Mouse (Mus musculus) neural tube, embryonic 14.5 days (tissue): ENCODE measurements at regions not wholly inside any gene's neighbourhood (a gene's known extent, or its start where the extent isn't known, plus 50 kb on each side); places are given as distances from the start of the nearest gene placed in this dataset.

ENCODE experiments used
- ATAC-seq: fragments of 200-750 bp; cut with Nextera tagmentation; 2 replicates; pipeline ENCODE4 v1.8.0; 2017; ENCODE audit warnings: low read depth, mild to moderate bottlenecking, moderate TSS enrichment, moderate library complexity
- H3K27ac ChIP-seq: fragments of 300-500 bp; sonication (generic); 2 replicates; pipeline ENCODE4 v1.5.1; 2014; ENCODE audit warnings: low read depth, mild to moderate bottlenecking, control low read depth, low read length, moderate library complexity, mixed read lengths
- H3K27me3 ChIP-seq: fragments of 300-500 bp; sonication (generic); 2 replicates; pipeline ENCODE4 v1.6.1; 2014; ENCODE audit warnings: low read length; ENCODE audit not compliant: control insufficient read depth, insufficient read depth
- H3K36me3 ChIP-seq: fragments of 300-500 bp; sonication (generic); 2 replicates; pipeline ENCODE4 v1.6.1; 2014; ENCODE audit warnings: low read length, mixed read lengths; ENCODE audit not compliant: control insufficient read depth, insufficient read depth
- H3K4me1 ChIP-seq: fragments of 300-500 bp; sonication (generic); 2 replicates; pipeline ENCODE4 v1.6.1; 2014; ENCODE audit warnings: low read length; ENCODE audit not compliant: control insufficient read depth, insufficient read depth
- H3K4me2 ChIP-seq: fragments of 300-500 bp; sonication (generic); 2 replicates; pipeline ENCODE4 v1.6.1; 2014; ENCODE audit warnings: mild to moderate bottlenecking, low read depth, low read length, control low read depth
- H3K4me3 ChIP-seq: fragments of 300-500 bp; sonication (generic); 2 replicates; pipeline ENCODE4 v1.5.1; 2014; ENCODE audit warnings: low read depth, low read length, control low read depth, mixed read lengths
- H3K9ac ChIP-seq: fragments of 300-500 bp; sonication (generic); replicated peaks from 2 replicates; pipeline ENCODE4 v1.6.1; 2014; ENCODE audit warnings: low read depth, mild to moderate bottlenecking, control low read depth, low read length, mixed read lengths
- H3K9me3 ChIP-seq: fragments of 300-500 bp; sonication (generic); 2 replicates; pipeline ENCODE4 v1.6.1; 2016; ENCODE audit warnings: low read length; ENCODE audit not compliant: control insufficient read depth
- WGBS: fragments of 180-500 bp; shearing (Covaris S2); extraction: QIAGEN DNeasy Blood & Tissue Kit; methylation state at CpG from one replicate; pipeline ENCODE4 v1.1.7; 2014; 5-methylcytosine and 5-hydroxymethylcytosine counted together

DNA sequence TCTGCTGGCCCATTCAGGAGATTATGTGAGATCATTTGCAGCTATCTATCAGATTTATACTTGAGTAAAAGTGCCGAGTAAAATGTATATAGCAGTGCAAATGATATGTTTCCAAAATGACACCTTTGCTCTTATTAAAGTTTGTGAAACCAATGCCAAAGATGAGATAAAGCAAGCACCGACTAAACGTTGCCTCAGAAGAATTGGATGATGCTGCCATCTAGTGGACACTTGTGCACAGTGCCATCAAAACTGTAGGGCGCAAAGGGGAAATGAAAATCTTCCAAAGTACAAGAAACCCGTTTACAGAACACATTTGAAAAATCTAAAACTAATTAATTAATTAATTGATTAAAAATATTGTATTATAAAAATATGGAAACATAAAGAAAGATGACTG is 127.2 kb downstream of the Atxn7l3b start:
- no peak overlapping the region for H3K4me3 ChIP-seq
- WGBS, result 5% methylated on average over 5 of the region's 5 CpGs
- no peak overlapping the region for H3K9ac ChIP-seq
- no peaks in the 10 kb centered on the region for H3K9me3 ChIP-seq
- peak; percentile 61; the same call in 1 of the 2 replicates for ATAC-seq
- H3K4me2 ChIP-seq, result no peak overlapping the region
- no peaks in the 10 kb centered on the region for H3K27me3 ChIP-seq
- H3K36me3 ChIP-seq, result no peaks in the 10 kb centered on the region
- H3K27ac ChIP-seq, result no peak overlapping the region
- H3K4me1 ChIP-seq, result no peaks in the 10 kb centered on the region

DNA sequence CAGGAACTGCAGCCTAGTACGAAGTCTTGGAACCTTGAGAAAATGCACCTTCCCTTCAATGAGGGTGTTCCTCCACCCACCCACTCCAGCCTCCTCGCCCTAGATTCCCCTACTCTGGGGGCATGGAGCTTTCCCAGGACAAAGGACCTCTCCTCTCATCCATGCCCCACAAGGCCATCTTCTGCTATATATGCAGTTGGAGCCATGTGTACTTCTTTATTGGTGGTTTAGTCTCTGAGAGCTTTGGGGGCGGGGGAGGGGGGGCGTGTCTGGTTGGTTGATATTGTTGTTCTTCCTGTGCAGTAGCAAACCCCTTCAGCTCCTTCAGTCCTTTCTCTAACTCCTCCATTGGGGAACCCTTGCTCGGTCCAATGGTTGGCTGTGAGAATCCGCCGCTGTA is 130.2 kb downstream of the Atxn7l3b start:
- Histone ChIP-seq H3K9ac (no peak overlapping the region), H3K4me2 (no peak overlapping the region), H3K4me3 (no peak overlapping the region), H3K4me1 (no peaks in the 10 kb centered on the region), H3K27ac (no peak overlapping the region), H3K36me3 (no peaks in the 10 kb centered on the region), H3K27me3 (no peaks in the 10 kb centered on the region), H3K9me3 (no peaks in the 10 kb centered on the region)
- 70% methylated on average over 7 of the region's 7 CpGs for WGBS
- ATAC-seq, result no peak

DNA sequence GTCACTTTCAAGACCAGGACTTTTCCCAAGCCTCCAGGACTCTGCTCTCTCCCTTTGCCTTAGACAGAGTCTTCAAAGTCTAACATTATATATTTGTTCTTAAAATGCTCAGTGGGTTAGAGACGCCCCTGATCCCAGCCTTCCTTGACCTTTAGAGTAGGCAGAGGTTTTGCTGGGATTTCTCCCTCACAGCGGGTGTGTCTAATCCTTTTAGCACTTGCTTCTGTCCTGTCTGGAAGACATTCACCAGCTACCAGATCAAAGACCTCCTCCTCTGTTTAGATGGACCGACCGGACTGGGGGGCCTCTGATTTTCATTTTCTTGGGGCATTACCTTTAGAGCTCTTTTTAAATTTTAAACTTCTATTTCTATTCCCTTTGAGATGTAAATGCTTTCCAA is 130.7 kb downstream of the Atxn7l3b start:
- Histone ChIP-seq H3K27ac (no peak overlapping the region), H3K9me3 (no peaks in the 10 kb centered on the region), H3K4me1 (no peaks in the 10 kb centered on the region), H3K9ac (no peak overlapping the region), H3K4me2 (no peak overlapping the region), H3K36me3 (no peaks in the 10 kb centered on the region), H3K27me3 (no peaks in the 10 kb centered on the region), H3K4me3 (no peak overlapping the region)
- no peak for ATAC-seq
- WGBS, result 14% methylated on average over 4 of the region's 4 CpGs

DNA sequence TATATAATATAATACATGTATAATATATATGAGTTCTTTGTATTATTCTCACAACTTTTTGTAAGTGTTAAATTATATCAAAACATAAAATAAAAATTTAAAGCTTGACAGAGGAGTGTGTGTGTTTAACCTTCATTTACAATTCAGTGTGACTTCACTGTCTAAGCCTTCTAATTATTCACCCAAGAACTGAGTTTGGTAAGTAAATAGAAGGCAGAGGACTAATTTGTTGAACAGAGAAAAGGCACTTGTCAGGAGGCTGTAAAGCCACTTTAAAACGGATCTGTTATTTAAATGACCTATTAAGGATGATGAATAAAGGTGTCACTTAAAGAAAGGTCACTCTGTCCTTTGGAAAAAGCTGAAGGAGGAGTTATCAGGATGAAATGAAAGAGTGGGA is 132.9 kb downstream of the Atxn7l3b start:
- no peak overlapping the region for H3K9ac ChIP-seq
- no peak for ATAC-seq
- no peaks in the 10 kb centered on the region for H3K27me3 ChIP-seq
- no peak overlapping the region for H3K27ac ChIP-seq
- no peaks in the 10 kb centered on the region for H3K4me1 ChIP-seq
- no peak overlapping the region for H3K4me3 ChIP-seq
- no peaks in the 10 kb centered on the region for H3K36me3 ChIP-seq
- 5% methylated on average over 1 of the region's 1 CpGs for WGBS
- no peaks in the 10 kb centered on the region for H3K9me3 ChIP-seq
- no peak overlapping the region for H3K4me2 ChIP-seq

DNA sequence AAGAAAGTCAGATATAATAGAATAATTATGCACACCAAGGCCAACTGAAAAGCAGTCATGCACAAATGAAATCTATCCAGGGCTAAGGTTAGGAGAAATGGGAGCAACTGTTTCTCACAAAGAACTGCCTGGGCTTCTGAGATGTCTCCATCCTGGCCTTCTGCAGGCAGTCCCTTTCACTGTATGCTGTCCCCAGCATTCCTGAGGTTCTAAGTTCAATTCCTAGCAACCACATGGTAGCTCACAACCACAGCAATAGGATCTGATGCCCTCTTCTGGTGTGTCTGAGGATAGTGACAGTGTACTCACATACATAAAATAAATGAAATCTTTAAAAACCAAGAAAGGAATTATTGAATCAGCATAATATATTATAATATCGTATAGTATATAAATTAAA is 133.3 kb downstream of the Atxn7l3b start:
- peak; percentile 51 for ATAC-seq
- no peaks in the 10 kb centered on the region for H3K36me3 ChIP-seq
- no peaks in the 10 kb centered on the region for H3K9me3 ChIP-seq
- H3K4me1 ChIP-seq, result no peaks in the 10 kb centered on the region
- H3K27ac ChIP-seq, result no peak overlapping the region
- H3K27me3 ChIP-seq, result no peaks in the 10 kb centered on the region
- 79% methylated on average over 1 of the region's 1 CpGs for WGBS
- no peak overlapping the region for H3K4me2 ChIP-seq
- no peak overlapping the region for H3K4me3 ChIP-seq
- no peak overlapping the region for H3K9ac ChIP-seq

DNA sequence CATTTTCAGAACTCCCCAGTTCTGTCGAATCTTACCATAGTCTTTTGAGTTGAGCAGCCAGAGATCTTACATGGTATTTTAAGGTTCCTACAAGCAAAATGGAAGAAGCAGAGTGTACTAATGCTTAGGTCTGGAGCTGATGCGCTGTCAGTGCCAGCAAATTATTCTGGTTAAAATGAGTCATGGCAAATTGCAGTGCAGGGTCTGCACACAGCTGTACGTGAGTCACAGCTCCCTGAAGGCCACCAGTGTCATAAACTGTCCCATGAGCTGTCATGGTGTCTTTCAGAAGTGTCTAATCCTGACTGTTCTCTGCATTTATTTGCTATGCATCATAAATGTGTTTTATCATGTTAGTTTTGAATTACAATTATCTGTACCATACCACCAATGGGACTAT is 140.6 kb downstream of the Atxn7l3b start:
- WGBS, result 61% methylated on average over 3 of the region's 3 CpGs
- no peaks in the 10 kb centered on the region for H3K27me3 ChIP-seq
- H3K9me3 ChIP-seq, result no peaks in the 10 kb centered on the region
- no peaks in the 10 kb centered on the region for H3K4me1 ChIP-seq
- no peak overlapping the region for H3K4me3 ChIP-seq
- H3K4me2 ChIP-seq, result no peak overlapping the region
- no peak overlapping the region for H3K27ac ChIP-seq
- H3K9ac ChIP-seq, result no peak overlapping the region
- no peak for ATAC-seq
- H3K36me3 ChIP-seq, result no peaks in the 10 kb centered on the region

DNA sequence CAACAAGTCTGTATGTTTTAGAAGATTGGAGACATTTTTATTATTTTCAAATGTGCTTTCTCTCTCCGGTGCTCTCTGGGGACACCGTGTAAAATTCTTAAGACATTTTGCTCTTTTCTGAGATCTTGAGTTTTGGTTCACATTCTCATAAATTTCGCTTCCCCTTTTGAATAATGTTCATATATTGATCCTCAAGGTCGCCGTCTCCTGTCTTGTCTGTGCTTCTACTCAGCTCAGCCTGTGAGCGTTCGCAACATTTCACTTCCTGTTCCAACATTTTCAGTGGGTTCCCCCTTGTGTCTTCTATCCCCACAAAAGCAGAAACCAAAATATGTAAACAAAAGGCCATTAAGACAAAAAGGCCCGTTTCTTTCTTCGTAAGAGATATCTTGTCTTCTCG is 154.5 kb downstream of the Atxn7l3b start:
- Histone ChIP-seq H3K27ac (no peak overlapping the region), H3K4me2 (no peak overlapping the region), H3K36me3 (no peaks in the 10 kb centered on the region), H3K9me3 (no peaks in the 10 kb centered on the region), H3K27me3 (no peaks in the 10 kb centered on the region), H3K4me3 (no peak overlapping the region), H3K9ac (no peak overlapping the region), H3K4me1 (no peaks in the 10 kb centered on the region)
- no peak for ATAC-seq
- 93% methylated on average over 10 of the region's 10 CpGs for WGBS

DNA sequence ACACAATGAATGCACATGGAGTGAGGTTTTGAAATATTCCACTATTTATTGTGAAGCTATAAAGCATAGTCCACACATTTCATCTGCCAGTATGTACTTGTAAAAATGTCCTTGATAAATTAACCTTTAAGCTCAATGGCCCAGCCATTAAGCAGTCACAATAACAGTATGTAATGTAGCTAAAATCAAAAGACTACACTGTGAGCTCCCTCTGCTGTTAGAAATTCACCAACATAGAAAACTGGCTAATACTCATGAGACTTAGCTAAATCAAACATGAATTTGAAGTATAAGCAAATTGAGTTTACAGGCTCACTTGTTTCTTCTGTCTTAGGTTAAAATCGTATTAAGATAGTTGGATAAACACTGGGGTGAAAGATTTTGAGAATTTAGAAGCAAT is 182.1 kb downstream of the Atxn7l3b start:
- Histone ChIP-seq H3K4me3 (no peak overlapping the region), H3K36me3 (no peaks in the 10 kb centered on the region), H3K4me2 (no peak overlapping the region), H3K9me3 (no peaks in the 10 kb centered on the region), H3K9ac (no peak overlapping the region), H3K4me1 (peaks cover 2% of the 10 kb centered on the region; the same call in 1 of the 2 replicates), H3K27ac (no peak overlapping the region), H3K27me3 (no peaks in the 10 kb centered on the region)
- 77% methylated on average over 1 of the region's 1 CpGs for WGBS
- ATAC-seq, result 0 out of 2 replicates have a peak, but pooled peaks have one; percentile 54

DNA sequence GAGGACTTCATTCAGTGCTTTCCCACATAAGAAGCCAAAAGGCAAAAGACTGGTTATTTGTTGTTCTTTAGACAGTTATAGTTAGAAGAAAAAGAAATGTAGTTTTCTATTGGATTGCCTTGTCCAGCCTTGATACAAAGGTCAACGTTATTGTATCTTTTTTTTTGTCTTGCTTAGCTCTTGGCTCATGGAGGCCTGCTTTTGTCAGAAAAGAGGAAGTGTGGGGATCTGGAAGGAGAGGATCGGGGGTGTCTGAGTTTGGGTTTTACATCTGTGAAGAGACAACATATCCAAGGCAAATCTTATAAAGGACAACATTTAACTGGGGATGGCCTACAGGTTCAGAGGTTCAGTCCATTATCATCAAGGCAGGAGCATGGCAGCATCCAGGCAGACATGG is 185.3 kb downstream of the Atxn7l3b start:
- Histone ChIP-seq H3K9ac (no peak overlapping the region), H3K4me1 (peaks cover 2% of the 10 kb centered on the region; the same call in 1 of the 2 replicates), H3K4me2 (no peak overlapping the region), H3K9me3 (no peaks in the 10 kb centered on the region), H3K27ac (no peak overlapping the region), H3K27me3 (no peaks in the 10 kb centered on the region), H3K36me3 (no peaks in the 10 kb centered on the region), H3K4me3 (no peak overlapping the region)
- no peak for ATAC-seq
- WGBS, result 86% methylated on average over 2 of the region's 2 CpGs

DNA sequence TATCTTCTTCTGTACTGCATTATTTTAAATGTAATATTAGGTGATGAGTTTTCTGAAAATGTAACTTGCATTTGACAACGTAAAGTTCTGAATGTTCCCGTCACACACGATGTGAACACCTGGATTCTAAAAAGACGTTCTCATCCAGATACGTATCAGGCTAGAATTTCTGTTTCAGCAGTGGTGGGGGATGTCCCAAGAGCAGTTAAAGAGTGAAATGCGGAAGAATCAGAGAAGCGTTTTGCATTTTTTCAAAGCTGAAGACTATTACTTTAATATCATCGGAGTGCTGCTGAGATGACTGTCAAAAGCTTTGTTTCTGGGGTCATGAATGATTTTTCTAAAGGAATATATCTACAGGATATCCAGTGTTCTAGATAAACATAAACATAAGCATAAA is 186.7 kb downstream of the Atxn7l3b start:
- H3K27me3 ChIP-seq, result no peaks in the 10 kb centered on the region
- no peak overlapping the region for H3K27ac ChIP-seq
- no peak overlapping the region for H3K4me2 ChIP-seq
- H3K4me3 ChIP-seq, result no peak overlapping the region
- no peaks in the 10 kb centered on the region for H3K9me3 ChIP-seq
- 96% methylated on average over 8 of the region's 8 CpGs for WGBS
- H3K4me1 ChIP-seq, result peaks cover 2% of the 10 kb centered on the region; the same call in 1 of the 2 replicates
- ATAC-seq, result no peak
- H3K36me3 ChIP-seq, result no peaks in the 10 kb centered on the region
- no peak overlapping the region for H3K9ac ChIP-seq
